In genomic region chr7:31052636-31053434, GRCm38 (mm10) we compare ENCODE assay signal across 8 mouse cellular contexts. TPM values are rescaled to one million over a fixed set of nuclear protein-coding genes. Genes with fewer than 3 reads are reported as not detected.
DNase-seq lines count a peak whose midpoint lies in the region; ATAC-seq lines count a peak whose summit lies in the region.

No protein-coding gene starts in this region.

- peak overlapping the region; percentile 61 for H3K4me2 ChIP-seq in embryonic facial prominence, embryonic 13.5 days
- H3K4me2 ChIP-seq in heart, embryonic 15.5 days: peak overlapping the region; percentile 66
- peak overlapping the region; percentile 36 for H3K4me2 ChIP-seq in stomach, embryonic 15.5 days

- H3K27ac ChIP-seq in embryonic facial prominence, embryonic 13.5 days: no peak overlapping the region
- H3K27ac ChIP-seq in heart, embryonic 15.5 days: peak overlapping the region; percentile 97
- no peak overlapping the region for H3K27ac ChIP-seq in midbrain, embryonic 10.5 days (replicated peaks)
- H3K27ac ChIP-seq in stomach, embryonic 15.5 days: no peak overlapping the region

- DNase-seq in adrenal gland, adult 2 months: peak; percentile 30
- DNase-seq in adrenal gland, adult 8-10 months: no peak
- DNase-seq in ES-CJ7 (ENCODE audit: low read depth, low spot score): peak; percentile 86
- peak; percentile 39 to 84 for DNase-seq in left cerebral cortex, adult 9 months (ENCODE audit: low spot score in 2 of 2)
- peak; percentile 46 for DNase-seq in midbrain, embryonic 10.5 days (ENCODE audit: low spot score)

- 0 out of 2 replicates have a peak, but pooled peaks have one; percentile 12 for ATAC-seq in embryonic facial prominence, embryonic 13.5 days (ENCODE audit: insufficient number of reproducible peaks, insufficient read depth, low FRiP score, low TSS enrichment, low read depth)
- ATAC-seq in heart, embryonic 15.5 days (replicated peaks; ENCODE audit: insufficient number of reproducible peaks, insufficient read depth, low FRiP score, low read depth): no peak
- ATAC-seq in stomach, embryonic 15.5 days (ENCODE audit: insufficient read depth, low FRiP score, low read depth): peak; percentile 12; the same call in 1 of the 2 replicates

- H3K9ac ChIP-seq in embryonic facial prominence, embryonic 13.5 days: peak overlapping the region; percentile 49; the same call in 1 of the 2 replicates
- H3K9ac ChIP-seq in heart, embryonic 15.5 days: peak overlapping the region; percentile 65; the same call in 1 of the 2 replicates
- H3K9ac ChIP-seq in stomach, embryonic 15.5 days: no peak overlapping the region

- no peaks in the 10 kb centered on the region for H3K36me3 ChIP-seq in embryonic facial prominence, embryonic 13.5 days
- H3K36me3 ChIP-seq in heart, embryonic 15.5 days: no peaks in the 10 kb centered on the region
- no peaks in the 10 kb centered on the region for H3K36me3 ChIP-seq in midbrain, embryonic 10.5 days
- H3K36me3 ChIP-seq in stomach, embryonic 15.5 days: no peaks in the 10 kb centered on the region

- H3K4me3 ChIP-seq in embryonic facial prominence, embryonic 13.5 days: peak overlapping the region; percentile 38
- H3K4me3 ChIP-seq in heart, embryonic 15.5 days: peak overlapping the region; percentile 57
- H3K4me3 ChIP-seq in midbrain, embryonic 10.5 days: peak overlapping the region; percentile 43
- H3K4me3 ChIP-seq in stomach, embryonic 15.5 days (replicated peaks): no peak overlapping the region; the same call in 1 of the 2 replicates

- 2% methylated on average over 34 of the region's 34 CpGs for WGBS in embryonic facial prominence, embryonic 13.5 days
- WGBS in heart, embryonic 15.5 days: 4% methylated on average over 34 of the region's 34 CpGs
- under 1% methylated on average over 34 of the region's 34 CpGs for WGBS in midbrain, embryonic 10.5 days
- WGBS in stomach, embryonic 15.5 days: 3% methylated on average over 34 of the region's 34 CpGs

- peaks cover 72% of the 10 kb centered on the region for H3K4me1 ChIP-seq in embryonic facial prominence, embryonic 13.5 days
- peaks cover 65% of the 10 kb centered on the region for H3K4me1 ChIP-seq in heart, embryonic 15.5 days (replicated peaks)
- H3K4me1 ChIP-seq in midbrain, embryonic 10.5 days: peaks cover 61% of the 10 kb centered on the region
- H3K4me1 ChIP-seq in stomach, embryonic 15.5 days: peaks cover 56% of the 10 kb centered on the region

- peaks cover 64% of the 10 kb centered on the region for H3K27me3 ChIP-seq in embryonic facial prominence, embryonic 13.5 days
- peaks cover 41% of the 10 kb centered on the region for H3K27me3 ChIP-seq in heart, embryonic 15.5 days
- H3K27me3 ChIP-seq in midbrain, embryonic 10.5 days (ENCODE audit: low read depth, poor library complexity, severe bottlenecking): peaks cover 81% of the 10 kb centered on the region
- peaks cover 32% of the 10 kb centered on the region for H3K27me3 ChIP-seq in stomach, embryonic 15.5 days (replicated peaks)

- H3K9me3 ChIP-seq in embryonic facial prominence, embryonic 13.5 days: no peaks in the 10 kb centered on the region
- H3K9me3 ChIP-seq in heart, embryonic 15.5 days (replicated peaks): no peaks in the 10 kb centered on the region
- H3K9me3 ChIP-seq in midbrain, embryonic 10.5 days (replicated peaks): no peaks in the 10 kb centered on the region
- H3K9me3 ChIP-seq in stomach, embryonic 15.5 days: no peaks in the 10 kb centered on the region

RNA-seq across cellular contexts. Expression of gene Fxyd7, which starts 1.6 kb away (rescaled TPM):
- 1 to 10 TPM; 1.3 to 1.4 TPM for total RNA-seq in adrenal gland, adult 2 months (2021)
- 4.4 and 9.9 TPM in 2 replicates for polyA plus RNA-seq in adrenal gland, adult 2 months (2012; rRNA removed)
- 1 to 10 TPM; 2.0 to 4.1 (median 2.3) TPM for total RNA-seq in adrenal gland, adult 8-10 months (2022)
- polyA plus RNA-seq in embryonic facial prominence, embryonic 13.5 days (2015; fragmentation: Nextera tagmentation; extraction: Ambion mirVana): 18.3 and 23.1 TPM in 2 replicates
- polyA plus RNA-seq in heart, embryonic 15.5 days (2015; fragmentation: Nextera tagmentation; extraction: Ambion mirVana): 1.1 and 2.7 TPM in 2 replicates
- polyA plus RNA-seq in midbrain, embryonic 10.5 days (2016; fragmentation: Nextera tagmentation; extraction: Ambion mirVana): 0.70 and 2.8 TPM in 2 replicates
- polyA plus RNA-seq in stomach, embryonic 15.5 days (2015; fragmentation: Nextera tagmentation; extraction: Ambion mirVana): 21.6 and 25.0 TPM in 2 replicates

RNA-seq across cellular contexts. Expression of gene Fxyd1, which starts 4.2 kb away (rescaled TPM):
- total RNA-seq in adrenal gland, adult 2 months (2021): 100 to 1,000 TPM; 307 to 317 TPM
- polyA plus RNA-seq in adrenal gland, adult 2 months (2012; rRNA removed): 480 and 501 TPM in 2 replicates
- total RNA-seq in adrenal gland, adult 8-10 months (2022): 100 to 1,000 TPM; 110 to 212 (median 163) TPM
- 50.0 and 59.2 TPM in 2 replicates for polyA plus RNA-seq in embryonic facial prominence, embryonic 13.5 days (2015; fragmentation: Nextera tagmentation; extraction: Ambion mirVana)
- 950 and 1,236 TPM in 2 replicates for polyA plus RNA-seq in heart, embryonic 15.5 days (2015; fragmentation: Nextera tagmentation; extraction: Ambion mirVana)
- 3.5 and 6.8 TPM in 2 replicates for polyA plus RNA-seq in midbrain, embryonic 10.5 days (2016; fragmentation: Nextera tagmentation; extraction: Ambion mirVana)
- 89.3 and 110 TPM in 2 replicates for polyA plus RNA-seq in stomach, embryonic 15.5 days (2015; fragmentation: Nextera tagmentation; extraction: Ambion mirVana)

RNA-seq across cellular contexts. Expression of gene Lgi4, which starts 6.3 kb away (rescaled TPM):
- 1 to 10 TPM; 2.2 to 6.5 TPM for total RNA-seq in adrenal gland, adult 2 months (2021)
- 3.3 and 6.2 TPM in 2 replicates for polyA plus RNA-seq in adrenal gland, adult 2 months (2012; rRNA removed)
- total RNA-seq in adrenal gland, adult 8-10 months (2022): 1 to 10 TPM; 2.8 to 8.8 (median 4.2) TPM
- polyA plus RNA-seq in embryonic facial prominence, embryonic 13.5 days (2015; fragmentation: Nextera tagmentation; extraction: Ambion mirVana): 1.3 and 1.7 TPM in 2 replicates
- polyA plus RNA-seq in heart, embryonic 15.5 days (2015; fragmentation: Nextera tagmentation; extraction: Ambion mirVana): 0.25 and 0.39 TPM in 2 replicates
- polyA plus RNA-seq in midbrain, embryonic 10.5 days (2016; fragmentation: Nextera tagmentation; extraction: Ambion mirVana): 1.1 and 1.2 TPM in 2 replicates
- 1.6 and 1.9 TPM in 2 replicates for polyA plus RNA-seq in stomach, embryonic 15.5 days (2015; fragmentation: Nextera tagmentation; extraction: Ambion mirVana)

RNA-seq across cellular contexts. Expression of gene Fxyd5, which starts 10.6 kb away (rescaled TPM):
- 100 to 1,000 TPM in 1 of 2 experiments, 10 to 100 TPM in 1; 61.4 to 112 TPM for total RNA-seq in adrenal gland, adult 2 months (2021)
- 51.0 and 53.5 TPM in 2 replicates for polyA plus RNA-seq in adrenal gland, adult 2 months (2012; rRNA removed)
- total RNA-seq in adrenal gland, adult 8-10 months (2022): 10 to 100 TPM; 53.1 to 81.6 (median 58.8) TPM
- 16.7 and 20.7 TPM in 2 replicates for polyA plus RNA-seq in embryonic facial prominence, embryonic 13.5 days (2015; fragmentation: Nextera tagmentation; extraction: Ambion mirVana)
- 39.1 and 47.0 TPM in 2 replicates for polyA plus RNA-seq in heart, embryonic 15.5 days (2015; fragmentation: Nextera tagmentation; extraction: Ambion mirVana)
- 10.2 and 10.8 TPM in 2 replicates for polyA plus RNA-seq in midbrain, embryonic 10.5 days (2016; fragmentation: Nextera tagmentation; extraction: Ambion mirVana)
- 27.1 and 29.0 TPM in 2 replicates for polyA plus RNA-seq in stomach, embryonic 15.5 days (2015; fragmentation: Nextera tagmentation; extraction: Ambion mirVana)

RNA-seq across cellular contexts. Expression of gene Fxyd3, which starts 23.7 kb away (rescaled TPM):
- total RNA-seq in adrenal gland, adult 2 months (2021): 1 to 10 TPM; 1.3 to 3.4 TPM
- 0.04 and 0.73 TPM in 2 replicates for polyA plus RNA-seq in adrenal gland, adult 2 months (2012; rRNA removed)
- total RNA-seq in adrenal gland, adult 8-10 months (2022): 1 to 10 TPM in 1 of 4 experiments, under 1 TPM in 3; 0.73 to 1.3 (median 0.86) TPM
- polyA plus RNA-seq in embryonic facial prominence, embryonic 13.5 days (2015; fragmentation: Nextera tagmentation; extraction: Ambion mirVana): 55.9 and 59.6 TPM in 2 replicates
- polyA plus RNA-seq in heart, embryonic 15.5 days (2015; fragmentation: Nextera tagmentation; extraction: Ambion mirVana): 2.6 and 15.2 TPM in 2 replicates
- polyA plus RNA-seq in midbrain, embryonic 10.5 days (2016; fragmentation: Nextera tagmentation; extraction: Ambion mirVana): 3.0 and 3.4 TPM in 2 replicates
- polyA plus RNA-seq in stomach, embryonic 15.5 days (2015; fragmentation: Nextera tagmentation; extraction: Ambion mirVana): 364 and 383 TPM in 2 replicates
